Mouse (Mus musculus) embryo, embryonic 10.5 days (tissue): ENCODE results near the gene Camkk2.

ENCODE experiments used
- DNase-seq: peaks from one replicate; pipeline ENCODE4 v3.0.0-alpha.2; 2015; ENCODE audit warnings: low spot score

The Camkk2 gene

DNA sequence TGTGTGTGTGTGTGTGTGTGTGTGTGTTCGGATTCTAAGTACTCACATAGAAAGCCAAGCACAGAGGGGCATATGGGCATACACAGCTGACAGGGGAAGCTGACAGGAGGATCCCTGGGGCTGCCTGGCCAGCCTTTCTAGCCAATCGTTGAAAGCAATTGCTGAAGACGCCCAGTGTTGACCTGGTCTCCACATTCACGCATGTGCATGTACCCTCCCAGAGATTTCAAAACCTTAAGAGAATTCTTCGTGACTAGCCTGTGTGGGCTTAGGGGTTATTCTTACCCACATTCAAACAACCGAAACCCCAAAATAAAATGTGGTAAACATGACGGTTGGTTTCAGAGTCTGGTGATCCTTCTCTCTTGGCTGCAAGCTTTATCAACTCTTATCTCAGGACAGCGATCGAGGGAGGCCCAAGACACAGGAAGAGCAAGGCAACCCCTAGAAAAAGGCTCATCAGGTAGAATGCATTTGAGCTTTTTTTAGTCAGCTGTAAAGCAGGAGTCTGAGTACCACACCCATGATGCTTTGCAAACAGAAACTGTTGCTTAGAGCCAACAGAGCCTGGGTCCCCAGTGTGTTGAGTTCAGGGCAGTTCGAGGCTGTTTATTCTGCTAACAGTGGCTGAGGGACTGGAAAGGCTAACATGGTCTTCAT is 81.0 kb downstream of the Camkk2 start:
- no peak for DNase-seq

DNA sequence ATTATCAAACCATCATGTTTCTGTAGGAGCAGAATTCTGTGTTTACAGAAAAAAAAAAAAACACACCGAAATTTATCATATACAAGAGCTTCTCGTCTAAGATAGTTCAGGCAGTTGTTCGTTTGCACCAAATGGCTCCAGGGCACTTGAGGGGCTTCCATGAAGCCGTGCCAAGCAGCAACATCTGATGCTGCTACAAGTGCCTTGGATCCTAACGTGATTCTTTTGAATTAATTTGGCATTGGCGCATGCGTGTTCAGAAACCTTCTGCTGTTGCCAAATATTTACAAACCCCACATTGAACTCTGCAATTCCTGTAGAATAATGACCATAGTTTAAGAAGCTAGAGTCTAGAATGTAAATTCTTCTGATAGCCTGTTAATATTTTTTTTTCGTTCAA is 83.7 kb downstream of the Camkk2 start:
- no peak for DNase-seq

DNA sequence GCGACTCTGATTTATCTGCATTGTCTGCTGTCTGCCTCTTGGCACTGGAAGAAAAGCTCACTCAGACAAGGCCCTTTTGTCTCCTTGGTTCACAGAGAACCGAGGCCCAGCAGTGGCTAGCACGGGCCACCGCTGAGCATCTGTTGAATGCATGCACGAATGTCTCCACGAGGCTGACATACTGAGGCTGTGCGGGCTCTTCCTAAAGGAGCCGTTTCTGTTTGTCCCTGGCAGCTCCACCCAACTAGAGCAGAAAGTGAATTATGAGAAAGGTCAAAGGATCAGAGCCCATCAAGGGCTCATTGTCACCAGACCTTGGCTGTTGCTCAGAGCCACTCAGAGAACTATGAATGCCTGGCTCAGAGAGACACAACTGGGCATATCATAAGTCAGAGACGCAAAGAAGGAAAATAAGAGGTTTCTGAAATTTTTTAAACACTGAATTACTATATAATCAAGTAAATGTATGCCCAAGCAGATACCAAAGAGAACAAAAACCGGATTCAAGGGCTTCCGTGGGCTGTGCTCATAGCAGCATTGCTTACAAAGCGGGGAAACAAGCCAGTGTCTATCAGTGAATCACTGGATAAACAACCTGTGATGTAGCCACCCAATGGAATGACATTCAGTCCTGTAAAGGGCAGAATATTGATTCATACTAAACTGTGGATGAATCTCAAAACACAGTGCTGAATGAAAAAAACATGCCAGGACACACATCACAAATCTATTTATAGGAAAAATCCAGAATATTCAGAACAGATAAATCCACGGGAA is 85.6 kb downstream of the Camkk2 start:
- peak; percentile 88 for DNase-seq

DNA sequence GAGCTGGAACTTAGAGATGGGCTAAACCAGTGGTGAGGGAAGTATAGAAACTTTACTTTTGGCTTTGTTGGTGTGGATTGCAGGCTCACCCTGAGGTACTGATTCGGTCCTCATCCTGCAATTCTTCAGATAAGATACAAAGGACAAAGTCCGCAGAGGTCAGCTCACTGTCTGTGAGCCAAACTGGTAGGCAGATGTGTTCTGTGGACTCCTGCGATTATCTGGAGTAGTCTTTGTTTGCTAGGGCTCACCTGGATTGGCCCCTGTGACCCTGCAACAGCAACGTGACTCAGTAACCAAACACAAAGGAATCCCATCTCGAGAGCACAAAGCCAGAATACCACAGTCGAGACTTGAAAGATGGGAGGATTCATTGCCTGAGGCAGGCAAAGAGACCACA is 88.7 kb downstream of the Camkk2 start:
- DNase-seq, result no peak

DNA sequence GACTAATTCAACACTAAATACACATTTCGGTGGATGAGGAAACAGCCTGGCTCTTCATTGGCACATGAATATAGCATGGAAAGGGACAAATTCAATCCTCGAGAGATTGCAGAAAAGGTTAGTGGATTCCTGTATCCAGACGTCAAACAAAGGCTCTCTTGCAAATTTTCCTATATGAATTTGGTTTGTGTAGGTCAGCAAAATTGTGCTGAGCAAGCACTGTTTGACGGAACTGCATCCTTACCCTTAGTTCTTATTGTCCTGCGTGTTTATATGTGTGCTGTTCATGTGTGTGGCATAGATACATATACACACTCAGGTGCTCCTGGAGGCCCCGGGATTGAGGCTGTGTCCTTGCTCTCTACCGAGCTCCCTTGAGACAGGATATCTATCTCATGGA is 90.1 kb downstream of the Camkk2 start:
- DNase-seq, result no peak

DNA sequence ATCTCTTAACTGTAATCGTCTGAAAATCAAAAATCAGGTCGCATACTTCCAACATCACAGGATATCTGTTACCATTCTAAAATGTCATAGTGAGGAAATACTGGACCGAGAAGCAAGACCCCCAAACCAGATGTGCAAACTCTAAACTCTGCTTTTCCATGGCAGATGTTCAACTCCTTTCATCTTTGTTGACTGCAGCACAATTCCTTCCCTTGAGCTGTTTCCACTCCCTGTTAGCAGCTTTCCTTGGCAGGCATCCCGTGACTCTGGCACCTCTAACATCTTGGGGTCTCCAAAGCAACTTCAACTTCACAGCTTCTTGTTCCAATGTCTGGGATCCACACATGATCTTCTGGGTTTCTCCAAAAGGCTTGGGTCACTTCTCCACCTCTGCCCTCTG is 91.8 kb downstream of the Camkk2 start:
- no peak for DNase-seq

DNA sequence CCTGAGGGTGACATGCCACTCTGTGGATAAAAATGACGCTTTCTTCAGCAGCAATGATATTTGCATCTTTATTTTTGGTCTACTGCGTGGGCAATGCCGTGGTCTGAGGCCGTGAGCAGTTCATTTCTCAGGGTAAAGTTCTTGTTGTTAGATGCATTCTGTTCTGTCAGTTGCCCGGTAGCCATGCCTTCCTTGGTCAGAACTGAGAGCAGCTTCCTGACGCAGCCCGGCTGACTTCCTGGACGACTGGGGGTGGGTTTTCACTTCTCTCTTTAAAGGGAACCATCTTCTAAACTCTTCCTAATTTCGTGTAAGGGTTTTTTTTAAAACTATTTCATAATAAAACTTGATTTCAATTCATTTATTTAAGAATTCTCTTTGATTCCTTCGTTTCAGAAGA is 95.3 kb downstream of the Camkk2 start:
- DNase-seq, result no peak

DNA sequence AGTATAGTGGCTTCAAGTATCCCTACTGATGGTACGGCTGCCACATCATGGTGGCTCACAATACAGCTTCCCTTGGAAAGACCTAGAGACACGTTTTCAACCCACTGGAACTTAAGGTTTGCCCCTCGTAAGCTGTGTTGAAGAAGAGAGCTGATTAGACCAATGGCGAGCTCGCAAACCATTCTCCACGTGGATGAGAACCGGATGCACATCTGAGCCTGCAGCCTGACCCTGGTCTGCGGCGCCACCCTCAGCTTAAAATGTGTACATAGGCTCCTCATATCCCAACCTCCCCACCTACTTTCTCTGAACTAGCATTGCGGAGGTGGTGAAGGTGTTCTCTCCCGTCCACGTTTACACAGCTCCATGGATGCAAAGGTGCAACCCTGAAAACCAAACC is 97.9 kb downstream of the Camkk2 start:
- DNase-seq, result no peak
